Mouse (Mus musculus) heart, postnatal 25 days (tissue): ENCODE measurements around the gene Lctl. TPM values are rescaled to one million over a fixed set of nuclear protein-coding genes. Genes with fewer than 3 reads are reported as not detected.
A peak's percentile ranks its signal among the peaks of the same experiment; 100 is the strongest.

Experiments
- DNase-seq: peaks from one replicate; pipeline ENCODE4 v3.0.0; 2022; ENCODE audit warnings: low spot score
- intact Hi-C: fragments of 180-260 bp; cut with DNase I; formaldehyde crosslinking; loops from one replicate; pipeline ENCODE4 v1.15.1; 2025
- total RNA-seq, 2 experiments: library from RNA; stranded (reverse); gene quantifications; 2 replicates each; pipeline ENCODE4 v1.2.3; 2021

Gene Lctl
- not detected for total RNA-seq

DNA sequence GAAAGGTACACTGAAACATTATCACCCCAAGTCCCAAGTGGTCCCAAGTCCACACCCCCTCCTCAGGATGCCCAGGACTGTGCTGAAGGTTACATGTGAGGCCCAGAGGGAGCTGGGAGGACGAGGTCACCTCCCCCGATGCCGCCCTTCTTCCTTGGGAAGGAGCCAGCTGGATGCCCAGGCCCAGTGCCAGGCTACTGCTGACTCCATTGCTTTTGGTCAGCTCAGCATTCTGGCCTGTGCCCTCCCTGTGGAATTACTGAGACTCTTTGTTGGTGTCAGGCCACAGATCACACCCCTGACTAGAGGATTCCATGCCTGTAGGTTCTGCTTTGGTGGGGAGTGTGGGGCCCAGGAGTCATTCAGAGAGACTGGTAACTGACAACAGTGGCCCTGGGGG lies at the start of gene Lctl:
Gene Lctl, plus strand, starts transcription at position 272 of the 400 bp plus-strand sequence.
- intact Hi-C loops, result no loop called here
- DNase-seq, result no peak

GRCm38 (mm10) chr9:64067787-64068186 lies 49.2 kb upstream of the Lctl start:
- no peak for DNase-seq
- intact Hi-C loops, result no loop called here

DNA sequence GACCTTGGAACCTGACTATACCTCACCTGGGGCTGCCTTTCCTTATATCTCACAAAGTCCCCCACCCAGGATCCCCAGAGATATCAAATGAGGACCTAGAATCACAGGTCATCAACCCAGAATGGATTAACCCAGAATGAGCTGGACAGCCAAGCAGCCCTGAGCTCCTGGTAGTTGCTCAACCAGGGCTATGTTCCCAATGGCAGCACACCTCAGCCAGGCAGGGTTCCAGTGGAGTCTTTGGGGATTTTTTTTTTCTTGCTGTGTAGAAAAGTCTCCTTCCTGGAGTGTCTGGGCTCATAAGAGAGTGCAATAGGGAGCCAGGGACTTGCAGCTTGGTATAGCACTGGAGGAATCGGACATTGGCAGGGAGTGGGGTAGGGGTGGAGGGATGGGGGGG lies 48.4 kb upstream of the Lctl start:
- DNase-seq, result no peak
- intact Hi-C loops, result no loop called here

DNA sequence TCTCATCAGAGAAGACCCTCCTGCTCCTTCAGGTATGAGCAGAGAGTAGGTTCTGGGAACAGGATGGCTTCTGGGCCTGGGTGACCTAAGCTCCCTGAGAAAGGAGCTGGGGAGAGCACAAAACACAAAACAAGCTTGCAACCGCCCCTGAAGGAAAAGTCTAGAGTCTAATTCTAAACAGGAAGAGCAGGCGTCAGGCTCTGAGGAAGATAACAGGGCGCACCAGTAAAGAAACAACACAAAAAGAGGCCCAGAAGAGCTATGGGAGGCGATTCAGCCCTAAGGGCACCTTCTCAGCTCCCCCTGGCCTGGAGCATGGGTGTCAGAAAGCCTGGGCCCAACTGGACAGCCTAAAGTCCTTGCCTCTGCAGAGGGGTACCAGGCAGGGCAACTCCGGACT lies 47.8 kb upstream of the Lctl start:
- intact Hi-C loops, result no loop called here
- no peak for DNase-seq

GRCm38 (mm10) chr9:64070674-64071073 lies 46.3 kb upstream of the Lctl start:
- intact Hi-C loops, result no loop called here
- no peak for DNase-seq

DNA sequence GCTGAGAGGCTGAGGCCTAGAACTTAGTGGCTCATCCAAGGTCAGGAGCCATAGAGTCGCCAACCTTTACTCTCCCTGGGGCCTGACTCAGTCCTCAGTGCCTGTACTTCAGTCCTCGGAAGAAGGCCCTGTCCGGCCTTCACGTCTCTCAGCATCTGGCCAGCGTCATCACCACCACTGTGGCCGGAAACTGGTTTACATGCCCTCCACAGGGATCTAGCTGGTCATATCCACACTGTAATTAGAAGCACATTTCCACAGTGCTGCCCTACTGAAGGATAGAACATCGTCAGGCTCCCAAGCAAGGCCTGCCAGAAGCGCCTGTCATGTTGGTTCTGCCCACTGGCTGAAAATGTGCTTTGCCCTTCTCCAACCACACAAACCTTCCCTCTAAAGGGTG lies 42.1 kb upstream of the Lctl start:
- intact Hi-C loops, result no loop called here
- DNase-seq, result no peak

DNA sequence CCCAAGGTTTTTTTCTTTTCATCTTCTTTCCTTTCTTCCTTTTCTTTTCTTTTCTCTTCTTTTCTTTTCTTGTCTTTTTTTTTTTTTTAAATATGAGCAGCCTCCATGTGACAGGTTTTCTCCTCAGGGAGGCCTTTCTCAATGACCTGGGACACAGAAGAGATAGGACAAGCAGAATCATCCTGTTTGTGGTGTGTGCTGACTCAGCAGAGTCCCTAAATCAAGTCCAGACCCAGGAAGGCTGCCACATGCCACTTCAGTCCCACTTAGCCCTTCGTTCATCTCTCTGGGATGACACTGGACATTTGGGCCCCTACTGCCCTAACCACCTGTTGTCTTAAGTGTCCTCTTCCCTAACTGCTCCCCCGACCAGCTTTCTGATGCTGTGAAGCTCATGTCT lies 40.5 kb upstream of the Lctl start:
- intact Hi-C loops, result no loop called here

DNA sequence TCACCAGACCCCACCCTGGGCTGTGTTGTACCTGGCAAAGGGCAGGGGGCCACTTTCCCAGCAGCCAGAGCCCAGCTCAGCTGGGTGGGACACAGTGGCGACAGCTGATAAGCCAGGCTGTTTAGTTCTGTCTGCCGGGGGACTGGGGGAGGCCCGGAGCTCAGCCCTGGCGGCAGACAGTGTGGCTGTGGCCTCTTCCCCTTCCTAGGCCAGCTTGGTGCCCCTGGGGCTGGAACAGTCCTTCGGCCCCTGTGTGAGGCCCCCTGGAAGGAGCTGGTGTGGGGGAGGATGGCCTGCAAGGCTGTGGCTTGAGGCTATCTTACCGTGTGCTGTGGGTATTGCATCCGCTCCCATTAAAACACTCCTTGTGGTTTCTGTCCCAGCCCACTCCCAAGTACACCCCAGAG lies 38.6 kb upstream of the Lctl start:
- DNase-seq, result no peak
- intact Hi-C loops, result no loop called here

More for the DNA sequence above, 40.5 kb upstream of the Lctl start:
- no peak for DNase-seq

GRCm38 (mm10) chr9:64079922-64080321 lies 37.0 kb upstream of the Lctl start:
- no peak for DNase-seq
- intact Hi-C loops, result no loop called here

- intact Hi-C loops, result no loop called here
- peak; percentile 27 for DNase-seq
These were observed 32.7 kb upstream of the Lctl start for GRCm38 (mm10) chr9:64084231-64084630.

- intact Hi-C loops, result no loop called here
- peak; percentile 46 for DNase-seq
These were observed 32.1 kb upstream of the Lctl start for GRCm38 (mm10) chr9:64084661-64085399.

DNA sequence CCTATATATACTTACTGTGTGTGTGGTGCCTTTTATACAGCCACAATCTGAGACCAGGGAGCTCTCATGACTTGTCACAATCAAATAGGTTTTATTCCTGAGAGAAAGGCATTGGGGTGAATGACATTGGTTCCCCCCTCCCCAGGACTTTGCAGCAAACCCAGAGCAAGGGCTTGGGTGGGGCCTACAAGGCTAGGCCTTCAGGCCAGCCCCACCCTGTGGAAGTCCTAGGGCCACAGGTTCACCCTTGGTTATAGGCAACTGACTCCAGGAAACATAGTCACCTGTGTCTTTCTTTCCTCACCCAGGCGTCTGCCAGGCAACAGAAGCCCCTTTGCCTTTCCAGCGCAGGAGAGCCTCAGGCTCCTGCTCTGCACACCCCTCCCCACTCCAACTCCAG lies 31.0 kb upstream of the Lctl start:
- no peak for DNase-seq
- intact Hi-C loops, result loop anchor here (2.0 kb wide), 1 partner anchor 169 kb away; no protein-coding TSS in a partner anchor

GRCm38 (mm10) chr9:64086543-64086942 lies 30.4 kb upstream of the Lctl start:
- no peak for DNase-seq
- intact Hi-C loops, result loop anchor here (2.0 kb wide), 1 partner anchor 170 kb away; no protein-coding TSS in a partner anchor

GRCm38 (mm10) chr9:64087461-64088235 lies 29.3 kb upstream of the Lctl start:
- intact Hi-C loops, result loop anchor here (1.0 to 2.0 kb wide), 3 partner anchors 62 to 171 kb away; no protein-coding TSS in a partner anchor
- DNase-seq, result peak; percentile 47

DNA sequence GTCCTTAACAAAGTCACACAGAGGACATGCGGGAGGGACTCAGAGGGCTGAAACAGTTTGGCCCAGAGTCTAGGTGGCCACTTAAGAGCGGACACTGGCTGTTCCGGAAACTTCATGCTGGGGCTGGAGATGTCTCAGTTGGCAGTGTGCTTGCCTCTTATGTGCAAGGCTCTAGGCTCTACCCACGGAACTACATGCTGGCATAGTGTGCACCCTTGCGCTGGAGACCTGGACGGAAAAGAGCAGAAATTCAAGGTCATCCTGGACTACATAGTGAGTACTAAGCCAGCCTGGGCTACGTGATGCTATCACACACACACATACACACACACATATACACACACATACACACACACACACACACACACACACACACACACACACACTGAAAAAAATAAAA lies 28.6 kb upstream of the Lctl start:
- no peak for DNase-seq
- intact Hi-C loops, result no loop called here

GRCm38 (mm10) chr9:64089004-64089403 lies 27.9 kb upstream of the Lctl start:
- peak; percentile 66 for DNase-seq
- intact Hi-C loops, result no loop called here

DNA sequence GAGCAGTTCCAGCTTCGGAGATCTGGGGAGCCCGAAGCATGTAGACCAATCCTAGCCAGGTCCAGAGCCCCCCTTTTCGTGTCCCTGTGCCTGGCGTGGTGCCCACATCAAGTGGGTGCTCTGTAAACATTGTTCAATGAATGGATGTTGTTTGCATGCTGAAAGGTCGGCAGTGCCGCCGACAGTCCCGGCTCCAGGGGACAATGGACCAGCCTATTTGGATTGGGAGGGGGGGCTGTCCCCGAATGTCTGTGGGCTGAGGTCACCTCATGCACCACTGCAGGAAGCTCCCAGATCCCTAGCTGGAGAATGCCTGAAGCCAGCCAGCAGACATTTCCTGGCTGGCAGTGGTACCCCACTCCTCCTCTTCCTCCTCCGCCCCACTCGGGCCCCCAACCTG lies 22.9 kb upstream of the Lctl start:
- peak; percentile 23 for DNase-seq
- intact Hi-C loops, result no loop called here

DNA sequence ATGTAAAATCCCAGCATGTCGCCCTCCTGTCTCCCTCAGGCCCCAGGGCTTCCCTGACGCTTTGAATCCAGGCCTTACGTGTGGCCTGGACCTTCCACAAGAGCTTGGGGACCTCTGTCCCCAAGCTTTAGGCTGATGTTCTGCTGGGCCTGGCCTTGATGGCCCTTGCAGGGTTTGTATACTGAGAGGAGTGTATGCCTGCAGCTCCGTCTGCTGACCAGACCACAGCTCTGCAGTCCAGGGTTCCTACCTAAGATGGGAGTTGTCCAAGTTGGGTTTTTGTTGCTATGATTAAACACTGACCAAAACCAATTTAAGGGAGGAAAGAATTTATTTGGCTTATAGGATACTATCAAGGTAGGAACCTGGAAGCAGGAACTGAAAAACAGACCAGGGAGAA lies 18.7 kb upstream of the Lctl start:
- DNase-seq, result no peak
- intact Hi-C loops, result no loop called here

DNA sequence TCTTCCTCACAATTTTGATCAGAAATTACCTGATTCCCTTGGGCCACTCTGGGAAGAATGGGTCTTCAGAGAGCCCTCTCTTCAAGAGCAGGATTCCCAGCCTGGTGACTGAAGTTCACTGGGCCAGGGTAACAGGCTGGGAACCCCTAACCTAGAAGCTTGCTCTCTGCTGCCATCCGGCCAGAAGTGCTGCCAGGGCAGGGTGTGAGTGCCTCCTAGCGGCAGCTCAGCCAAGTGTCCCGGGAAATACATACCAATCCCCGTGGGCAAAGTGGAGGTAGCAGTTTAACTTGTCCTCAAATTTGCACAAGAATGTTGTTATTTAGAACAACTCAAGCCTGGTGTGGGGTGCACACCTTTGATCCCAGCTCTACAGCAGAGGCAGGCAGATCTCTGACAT lies 16.5 kb upstream of the Lctl start:
- peak; percentile 49 for DNase-seq
- intact Hi-C loops, result loop anchor here (1.0 kb wide), 1 partner anchor 182 kb away; no protein-coding TSS in a partner anchor

- intact Hi-C loops, result no loop called here
- DNase-seq, result peak; percentile 35
These were observed 11.6 kb upstream of the Lctl start for GRCm38 (mm10) chr9:64105301-64105700.

GRCm38 (mm10) chr9:64110502-64110901 lies 6.4 kb upstream of the Lctl start:
- DNase-seq, result no peak
- intact Hi-C loops, result no loop called here
